Mouse (Mus musculus): Measurements from ENCODE around the gene 0610040J01Rik. TPM values are rescaled to one million over a fixed set of nuclear protein-coding genes. Genes with fewer than 3 reads are reported as not detected.
"Not testable (repeated sequence)": the region's sequence is repeated elsewhere in the genome, so short reads cannot be mapped to it uniquely, and the experiment has no call there.

0610040J01Rik gene
- polyA plus RNA-seq, 1 experiment from 2014 or later, result 3.9 TPM

DNA sequence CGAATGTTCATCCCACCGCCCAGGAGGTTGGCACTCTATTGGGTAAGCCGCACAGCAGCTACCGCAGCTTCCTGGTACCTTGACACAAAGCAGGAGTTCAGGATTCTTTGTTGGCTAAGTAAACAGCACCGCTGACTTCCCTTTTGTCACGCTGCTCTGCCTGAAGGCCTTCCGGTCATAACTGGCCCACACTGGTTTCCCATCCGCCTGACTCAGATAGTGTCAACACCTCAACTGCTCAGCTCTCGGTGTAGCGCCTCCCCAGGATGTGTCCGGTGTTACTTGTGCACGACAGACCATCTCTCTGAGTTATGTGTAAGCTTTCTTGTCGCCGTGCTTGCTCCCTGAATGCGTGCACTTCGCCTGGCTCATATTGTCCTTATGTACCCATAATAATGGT is 62.7 kb downstream of the 0610040J01Rik start:
- 82% methylated on average over 16 of the region's 16 CpGs for WGBS

GRCm38 (mm10) chr5:63876081-63876480 is 63.9 kb downstream of the 0610040J01Rik start:
- WGBS, result 87% methylated on average over 4 of the region's 4 CpGs
- no peak for ATAC-seq (ENCODE audit: insufficient number of reproducible peaks, insufficient read depth, low FRiP score, low TSS enrichment, low read depth)
- Histone ChIP-seq H3K27ac (no peak overlapping the region), H3K9me3 (no peaks in the 10 kb centered on the region), H3K4me1 (replicated peaks) (peaks cover 10% of the 10 kb centered on the region; the same call in 1 of the 2 replicates), H3K9ac (replicated peaks) (no peak overlapping the region), H3K36me3 (no peaks in the 10 kb centered on the region), H3K4me3 (replicated peaks) (no peak overlapping the region), H3K27me3 (no peaks in the 10 kb centered on the region), H3K4me2 (no peak overlapping the region)

More for the DNA sequence above, 62.7 kb downstream of the 0610040J01Rik start:
- Histone ChIP-seq H3K27ac (no peak overlapping the region), H3K4me3 (replicated peaks) (no peak overlapping the region), H3K4me1 (replicated peaks) (peaks cover 10% of the 10 kb centered on the region; the same call in 1 of the 2 replicates), H3K9me3 (no peaks in the 10 kb centered on the region), H3K4me2 (no peak overlapping the region), H3K9ac (replicated peaks) (no peak overlapping the region), H3K27me3 (no peaks in the 10 kb centered on the region), H3K36me3 (no peaks in the 10 kb centered on the region)
- ATAC-seq (ENCODE audit: insufficient number of reproducible peaks, insufficient read depth, low FRiP score, low TSS enrichment, low read depth), result no peak

GRCm38 (mm10) chr5:63879026-63879425 is 66.9 kb downstream of the 0610040J01Rik start:
- H3K4me1 ChIP-seq (replicated peaks), result peaks cover 10% of the 10 kb centered on the region; the same call in 1 of the 2 replicates
- no peak overlapping the region for H3K4me2 ChIP-seq
- H3K27ac ChIP-seq, result no peak overlapping the region
- H3K9ac ChIP-seq (replicated peaks), result no peak overlapping the region
- no peak overlapping the region for H3K4me3 ChIP-seq (replicated peaks)
- no peak for ATAC-seq (ENCODE audit: insufficient number of reproducible peaks, insufficient read depth, low FRiP score, low TSS enrichment, low read depth)
- 83% methylated on average over 10 of the region's 10 CpGs for WGBS
- H3K27me3 ChIP-seq, result no peaks in the 10 kb centered on the region
- H3K9me3 ChIP-seq, result no peaks in the 10 kb centered on the region
- no peaks in the 10 kb centered on the region for H3K36me3 ChIP-seq

- Histone ChIP-seq H3K4me2 (no peak overlapping the region), H3K27ac (no peak overlapping the region), H3K4me1 (replicated peaks) (peaks cover 5% of the 10 kb centered on the region; the same call in 1 of the 2 replicates), H3K9me3 (no peaks in the 10 kb centered on the region), H3K27me3 (no peaks in the 10 kb centered on the region), H3K36me3 (no peaks in the 10 kb centered on the region), H3K9ac (replicated peaks) (no peak overlapping the region), H3K4me3 (replicated peaks) (no peak overlapping the region)
- ATAC-seq (ENCODE audit: insufficient number of reproducible peaks, insufficient read depth, low FRiP score, low TSS enrichment, low read depth), result 0 out of 2 replicates have a peak, but pooled peaks have one; percentile 47
- 86% methylated on average over 5 of the region's 5 CpGs for WGBS
These were observed 74.1 kb downstream of the 0610040J01Rik start for GRCm38 (mm10) chr5:63886292-63886691.

DNA sequence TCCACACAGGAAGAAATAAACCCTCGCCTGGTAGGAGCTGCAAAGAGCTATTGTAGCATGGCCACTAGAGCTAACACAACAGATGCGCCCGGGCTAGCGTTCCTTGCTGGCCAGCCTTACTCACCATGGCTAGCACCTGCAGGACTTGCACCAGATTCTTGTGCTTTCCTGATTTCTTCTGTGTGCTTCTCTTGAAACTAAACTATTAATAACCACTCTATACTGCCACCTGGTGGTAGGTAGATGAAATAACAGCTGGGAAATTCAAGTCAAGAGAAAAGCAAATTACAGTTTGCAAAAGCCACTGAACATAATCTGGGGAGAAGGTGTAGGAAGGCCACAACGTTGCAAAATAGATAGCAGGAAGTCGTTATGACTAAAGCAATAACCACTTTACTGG is 74.5 kb downstream of the 0610040J01Rik start:
- 0 out of 2 replicates have a peak, but pooled peaks have one; percentile 6 for ATAC-seq (ENCODE audit: insufficient number of reproducible peaks, insufficient read depth, low FRiP score, low TSS enrichment, low read depth)
- H3K4me1 ChIP-seq (replicated peaks), result peaks cover 5% of the 10 kb centered on the region; the same call in 1 of the 2 replicates

GRCm38 (mm10) chr5:63887111-63887510 is 74.9 kb downstream of the 0610040J01Rik start:
- H3K4me3 ChIP-seq (replicated peaks), result no peak overlapping the region
- H3K4me1 ChIP-seq (replicated peaks), result peaks cover 5% of the 10 kb centered on the region; the same call in 1 of the 2 replicates
- no peaks in the 10 kb centered on the region for H3K27me3 ChIP-seq
- no peaks in the 10 kb centered on the region for H3K36me3 ChIP-seq
- no peak for ATAC-seq (ENCODE audit: insufficient number of reproducible peaks, insufficient read depth, low FRiP score, low TSS enrichment, low read depth)
- no peaks in the 10 kb centered on the region for H3K9me3 ChIP-seq
- no peak overlapping the region for H3K4me2 ChIP-seq
- H3K9ac ChIP-seq (replicated peaks), result no peak overlapping the region
- H3K27ac ChIP-seq, result no peak overlapping the region
- WGBS, result 92% methylated on average over 4 of the region's 4 CpGs

More for the DNA sequence above, 74.5 kb downstream of the 0610040J01Rik start:
- Histone ChIP-seq H3K36me3 (no peaks in the 10 kb centered on the region), H3K27ac (no peak overlapping the region), H3K27me3 (no peaks in the 10 kb centered on the region), H3K4me2 (no peak overlapping the region), H3K9me3 (no peaks in the 10 kb centered on the region), H3K4me3 (replicated peaks) (no peak overlapping the region), H3K9ac (replicated peaks) (no peak overlapping the region)
- 36% methylated on average over 6 of the region's 6 CpGs for WGBS

DNA sequence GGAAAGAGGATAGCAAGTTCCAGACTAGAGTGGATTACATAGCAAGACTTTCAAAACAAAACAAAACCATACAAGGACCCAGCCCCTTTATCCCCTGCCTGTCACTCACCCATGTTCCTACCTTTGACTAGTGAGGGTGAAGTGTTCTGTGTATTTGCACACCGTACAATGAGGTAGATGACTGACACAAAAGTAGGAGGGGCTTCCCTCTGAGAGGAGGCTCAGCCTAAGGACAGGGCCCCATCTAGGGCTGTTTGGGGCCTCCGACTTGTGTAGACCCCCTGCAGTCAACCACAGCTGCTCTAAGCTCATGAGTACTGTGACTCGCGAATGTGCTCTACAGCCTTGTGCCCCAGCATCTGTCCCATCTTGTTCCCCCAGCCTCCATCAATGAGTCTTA is 79.1 kb downstream of the 0610040J01Rik start:
- WGBS, result 84% methylated on average over 4 of the region's 4 CpGs
- no peaks in the 10 kb centered on the region for H3K9me3 ChIP-seq
- no peaks in the 10 kb centered on the region for H3K36me3 ChIP-seq
- no peak overlapping the region for H3K4me2 ChIP-seq
- no peaks in the 10 kb centered on the region for H3K27me3 ChIP-seq
- peaks cover 4% of the 10 kb centered on the region; the same call in 1 of the 2 replicates for H3K4me1 ChIP-seq (replicated peaks)
- no peak overlapping the region for H3K27ac ChIP-seq
- no peak overlapping the region for H3K4me3 ChIP-seq (replicated peaks)
- no peak overlapping the region for H3K9ac ChIP-seq (replicated peaks)
- ATAC-seq (ENCODE audit: insufficient number of reproducible peaks, insufficient read depth, low FRiP score, low TSS enrichment, low read depth), result no peak

- WGBS, result 79% methylated on average over 6 of the region's 6 CpGs
These were observed 79.7 kb downstream of the 0610040J01Rik start for GRCm38 (mm10) chr5:63891912-63892311.

DNA sequence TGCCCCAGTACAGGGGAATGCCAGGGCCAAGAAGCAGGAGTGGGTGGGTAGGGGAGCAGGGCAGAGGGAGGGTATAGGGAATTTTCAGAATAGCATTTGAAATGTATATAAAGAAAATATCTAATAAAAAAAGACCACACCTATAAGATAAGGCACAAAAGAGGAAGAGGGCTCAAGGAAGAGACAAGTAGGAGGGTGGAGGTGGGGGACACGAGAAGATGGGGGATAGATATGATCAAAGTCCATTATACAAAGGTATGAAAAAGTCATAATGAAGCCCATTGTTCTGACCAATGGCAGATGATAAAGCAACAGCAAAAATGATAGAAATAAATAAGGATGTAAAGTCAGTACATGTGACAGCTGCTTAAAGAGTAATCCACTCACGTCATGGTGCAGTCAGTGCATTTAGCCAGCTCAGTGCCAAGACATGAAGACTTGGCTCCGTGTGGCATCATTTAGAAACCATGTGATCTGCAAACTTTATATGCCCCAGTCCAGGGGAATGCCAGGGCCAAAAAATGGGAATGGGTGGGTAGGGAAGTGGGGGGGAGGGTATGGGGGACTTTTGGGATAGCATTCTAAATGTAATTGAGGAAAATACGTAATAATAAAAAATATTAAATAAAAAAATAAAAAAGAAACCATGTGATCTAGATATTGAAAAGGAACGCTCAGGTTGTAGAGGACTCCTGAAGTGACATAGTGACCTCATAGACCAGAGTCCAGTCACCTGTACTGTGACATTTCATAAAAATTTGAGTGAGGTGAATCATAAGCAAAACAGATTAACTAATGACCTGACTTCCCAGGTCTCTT is 85.0 kb downstream of the 0610040J01Rik start:
- H3K4me1 ChIP-seq (replicated peaks); H3K9ac ChIP-seq (replicated peaks); H3K4me2 ChIP-seq; H3K27ac ChIP-seq; H3K36me3 ChIP-seq; H3K9me3 ChIP-seq; ATAC-seq (ENCODE audit: insufficient number of reproducible peaks, insufficient read depth, low FRiP score, low TSS enrichment, low read depth); H3K4me3 ChIP-seq (replicated peaks); H3K27me3 ChIP-seq: not testable (repeated sequence)
- 84% methylated on average over 5 of the region's 5 CpGs for WGBS

More at GRCm38 (mm10) chr5:63891912-63892311, 79.7 kb downstream of the 0610040J01Rik start:
- no peaks in the 10 kb centered on the region for H3K9me3 ChIP-seq
- no peaks in the 10 kb centered on the region for H3K27me3 ChIP-seq
- no peak overlapping the region for H3K27ac ChIP-seq
- H3K4me1 ChIP-seq (replicated peaks), result no peaks in the 10 kb centered on the region
- H3K36me3 ChIP-seq, result no peaks in the 10 kb centered on the region
- no peak overlapping the region for H3K9ac ChIP-seq (replicated peaks)
- no peak overlapping the region for H3K4me2 ChIP-seq
- no peak overlapping the region for H3K4me3 ChIP-seq (replicated peaks)
- ATAC-seq (ENCODE audit: insufficient number of reproducible peaks, insufficient read depth, low FRiP score, low TSS enrichment, low read depth), result no peak

DNA sequence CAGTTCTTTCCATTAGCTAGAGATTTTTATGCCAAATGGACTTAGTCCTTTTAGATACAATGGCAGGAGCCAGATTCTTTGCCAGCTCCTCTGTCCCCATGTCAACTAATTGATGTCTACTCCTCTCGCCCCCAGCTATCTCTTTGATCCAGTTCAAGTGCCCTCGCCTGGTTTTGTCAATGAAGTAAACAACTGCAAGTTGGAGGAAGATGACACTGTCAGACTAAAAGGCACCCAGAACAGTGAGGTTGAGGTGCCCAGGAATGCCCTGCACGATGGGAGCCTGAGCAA is 85.6 kb downstream of the 0610040J01Rik start:
- ATAC-seq (ENCODE audit: insufficient number of reproducible peaks, insufficient read depth, low FRiP score, low TSS enrichment, low read depth), result no peak
- no peaks in the 10 kb centered on the region for H3K27me3 ChIP-seq
- no peak overlapping the region for H3K4me2 ChIP-seq
- no peaks in the 10 kb centered on the region for H3K36me3 ChIP-seq
- no peaks in the 10 kb centered on the region for H3K9me3 ChIP-seq
- WGBS, result 69% methylated on average over 3 of the region's 3 CpGs
- no peak overlapping the region for H3K9ac ChIP-seq (replicated peaks)
- no peak overlapping the region for H3K4me3 ChIP-seq (replicated peaks)
- no peaks in the 10 kb centered on the region for H3K4me1 ChIP-seq (replicated peaks)
- H3K27ac ChIP-seq, result no peak overlapping the region

DNA sequence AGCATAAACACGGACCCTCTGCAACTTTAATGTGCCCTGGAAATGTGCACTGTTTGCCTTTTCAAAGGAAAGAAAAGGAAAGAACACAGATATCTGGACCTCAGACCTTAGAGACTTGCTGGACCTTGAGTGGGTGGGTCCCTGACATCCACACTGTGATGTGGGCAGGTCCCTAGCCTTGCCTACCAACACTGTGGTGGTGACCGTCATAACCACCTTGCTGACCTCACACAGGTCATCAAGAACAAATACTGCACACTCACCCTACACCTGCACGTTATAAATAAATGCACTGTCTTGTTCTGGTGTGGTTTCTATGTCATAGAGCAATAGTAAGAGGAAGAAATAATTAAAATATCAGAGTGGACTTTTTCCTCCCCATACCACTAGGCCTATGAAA is 91.2 kb downstream of the 0610040J01Rik start:
- Histone ChIP-seq H3K4me3 (replicated peaks) (no peak overlapping the region), H3K4me2 (no peak overlapping the region), H3K27ac (no peak overlapping the region), H3K27me3 (no peaks in the 10 kb centered on the region), H3K4me1 (replicated peaks) (no peaks in the 10 kb centered on the region), H3K9me3 (no peaks in the 10 kb centered on the region), H3K9ac (replicated peaks) (no peak overlapping the region), H3K36me3 (no peaks in the 10 kb centered on the region)
- 83% methylated on average over 3 of the region's 3 CpGs for WGBS
- ATAC-seq (ENCODE audit: insufficient number of reproducible peaks, insufficient read depth, low FRiP score, low TSS enrichment, low read depth), result no peak
